Mouse (Mus musculus): Measurements from ENCODE around the gene Zbtb18.

GRCm38 (mm10) chr1:177467150-177467549 lies 25.0 kb downstream of the Zbtb18 start:
- TF ChIP-seq CTCF (IDR thresholded peaks at IDR 0.05; ENCODE audit: low read depth) (no peak), EP300 (IDR thresholded peaks at IDR 0.05; ENCODE audit: low read depth) (no peak)
